Mouse (Mus musculus): ENCODE measurements around the gene Rpp25. TPM values are rescaled to one million over a fixed set of nuclear protein-coding genes. Genes with fewer than 3 reads are reported as not detected.
A peak's percentile ranks its signal among the peaks of the same experiment; 100 is the strongest.

Rpp25 gene
- polyA plus RNA-seq (2016; fragmentation: Nextera tagmentation; extraction: Ambion mirVana), result 7.3 and 7.6 TPM in 2 replicates

GRCm38 (mm10) chr9:57503622-57504380, at the start of gene Rpp25:
Gene Rpp25, plus strand, starts transcription at chr9:57504026.
- under 1% methylated on average over 46 of the region's 46 CpGs for WGBS
- peak within 1 kb of the TSS; percentile 35 for H3K4me3 ChIP-seq
- ATAC-seq (ENCODE audit: low FRiP score), result peak; percentile 33
- no peaks in the 10 kb centered on the region for H3K36me3 ChIP-seq
- H3K4me2 ChIP-seq (replicated peaks), result peak within 1 kb of the TSS; percentile 82
- H3K4me1 ChIP-seq, result peaks cover 60% of the 10 kb centered on the region
- 0 out of 2 replicates have a peak within 1 kb of the TSS, but pooled peaks have one; percentile 17 for H3K27ac ChIP-seq
- no peaks in the 10 kb centered on the region for H3K9me3 ChIP-seq (replicated peaks)
- H3K27me3 ChIP-seq, result peaks cover 76% of the 10 kb centered on the region
- H3K9ac ChIP-seq, result peak within 1 kb of the TSS; percentile 44

GRCm38 (mm10) chr9:57459707-57460106, 44.1 kb upstream of the Rpp25 start:
- H3K9ac ChIP-seq, result no peak overlapping the region
- no peaks in the 10 kb centered on the region for H3K4me1 ChIP-seq
- H3K9me3 ChIP-seq (replicated peaks), result no peaks in the 10 kb centered on the region
- H3K27me3 ChIP-seq, result no peaks in the 10 kb centered on the region
- WGBS, result 96% methylated on average over 2 of the region's 2 CpGs
- H3K36me3 ChIP-seq, result peaks cover 10% of the 10 kb centered on the region
- H3K4me2 ChIP-seq (replicated peaks), result no peak overlapping the region
- no peak for ATAC-seq (ENCODE audit: low FRiP score)
- no peak overlapping the region for H3K4me3 ChIP-seq
- H3K27ac ChIP-seq, result no peak overlapping the region

DNA sequence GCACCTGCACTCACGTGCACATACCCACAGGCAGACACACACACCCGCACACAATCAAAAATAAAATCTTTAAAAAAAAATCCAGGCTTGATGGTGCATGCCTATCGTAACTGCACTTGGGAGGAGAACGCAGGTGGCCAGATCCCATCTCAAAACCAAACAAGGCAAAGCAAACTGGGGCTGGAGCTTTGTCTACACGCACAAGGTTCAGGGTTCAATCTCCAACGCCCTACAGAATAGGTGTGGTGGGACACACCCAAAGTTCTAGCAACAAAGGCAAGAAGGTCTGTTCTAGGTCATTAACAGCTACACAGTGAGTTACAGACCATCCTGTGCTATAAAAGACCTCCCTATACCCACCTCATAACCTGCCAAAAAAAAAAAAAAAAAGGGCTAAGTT, 41.0 kb upstream of the Rpp25 start:
- no peaks in the 10 kb centered on the region for H3K9me3 ChIP-seq (replicated peaks)
- no peak overlapping the region for H3K9ac ChIP-seq
- no peak overlapping the region for H3K27ac ChIP-seq
- peaks cover 10% of the 10 kb centered on the region for H3K36me3 ChIP-seq
- H3K4me2 ChIP-seq (replicated peaks), result no peak overlapping the region
- WGBS, result 90% methylated on average over 6 of the region's 6 CpGs
- no peak for ATAC-seq (ENCODE audit: low FRiP score)
- H3K4me3 ChIP-seq, result no peak overlapping the region
- H3K27me3 ChIP-seq, result no peaks in the 10 kb centered on the region
- H3K4me1 ChIP-seq, result peaks cover 16% of the 10 kb centered on the region

- Histone ChIP-seq H3K4me3 (no peak overlapping the region), H3K9me3 (replicated peaks) (no peaks in the 10 kb centered on the region), H3K9ac (no peak overlapping the region), H3K4me2 (replicated peaks) (peak overlapping the region; percentile 63), H3K27me3 (0 out of 2 replicates have a peak, but pooled peaks cover 3% of the 10 kb centered on the region), H3K36me3 (peaks cover 10% of the 10 kb centered on the region), H3K27ac (no peak overlapping the region), H3K4me1 (peaks cover 24% of the 10 kb centered on the region)
- no peak for ATAC-seq (ENCODE audit: low FRiP score)
- 73% methylated on average over 3 of the region's 3 CpGs for WGBS
Observed at GRCm38 (mm10) chr9:57466101-57466500, 37.7 kb upstream of the Rpp25 start.

GRCm38 (mm10) chr9:57467271-57467771, 36.5 kb upstream of the Rpp25 start:
- Histone ChIP-seq H3K36me3 (peaks cover 6% of the 10 kb centered on the region; the same call in 1 of the 2 replicates), H3K4me3 (peak overlapping the region; percentile 74), H3K4me2 (replicated peaks) (peak overlapping the region; percentile 63), H3K9ac (peak overlapping the region; percentile 84), H3K4me1 (peaks cover 24% of the 10 kb centered on the region), H3K27ac (peak overlapping the region; percentile 83), H3K27me3 (0 out of 2 replicates have a peak, but pooled peaks cover 3% of the 10 kb centered on the region), H3K9me3 (replicated peaks) (no peaks in the 10 kb centered on the region)
- peak; percentile 73 for ATAC-seq (ENCODE audit: low FRiP score)
- WGBS, result 1% methylated on average over 18 of the region's 18 CpGs

DNA sequence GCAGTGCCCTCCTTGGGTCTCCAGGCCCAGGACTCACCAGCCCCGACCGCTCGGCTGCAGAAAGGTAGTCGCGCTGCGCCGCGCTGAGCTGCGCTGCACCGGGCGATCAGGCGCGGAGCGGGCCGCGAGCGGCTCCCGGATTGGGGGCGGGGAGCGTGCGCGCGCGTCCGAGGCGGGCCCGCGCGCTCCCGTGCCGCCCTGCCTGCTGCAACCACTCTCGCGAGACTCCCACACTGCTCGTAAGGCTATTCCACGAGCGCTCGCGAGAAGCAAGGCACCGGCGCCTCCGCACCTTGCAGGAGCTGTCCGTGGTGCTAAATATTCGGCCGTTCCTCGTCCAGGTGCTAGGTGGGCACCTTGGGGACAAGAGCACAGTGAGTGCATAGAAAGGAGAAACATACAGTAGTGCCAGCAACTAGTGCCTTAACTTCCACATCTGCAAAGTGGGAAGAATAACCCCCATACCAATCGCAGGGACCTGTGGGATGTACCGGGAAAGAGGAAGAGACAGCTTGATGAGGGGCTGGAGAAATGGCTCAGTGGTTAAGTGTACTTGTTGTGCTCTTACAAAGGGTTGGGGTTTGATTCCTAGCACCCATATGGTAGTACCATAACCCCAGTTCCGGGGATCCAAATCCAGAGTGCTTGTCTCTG, 35.8 kb upstream of the Rpp25 start, which contains the start of gene Scamp5:
Gene Scamp5 (minus strand): TSS at position 165 of the 654 bp plus-strand sequence.
- Histone ChIP-seq H3K4me3 (peak within 1 kb of the TSS; percentile 74), H3K36me3 (peaks cover 5% of the 10 kb centered on the region; the same call in 1 of the 2 replicates), H3K27me3 (0 out of 2 replicates have a peak, but pooled peaks cover 3% of the 10 kb centered on the region), H3K4me1 (peaks cover 24% of the 10 kb centered on the region), H3K9me3 (replicated peaks) (no peaks in the 10 kb centered on the region), H3K4me2 (replicated peaks) (peak within 1 kb of the TSS; percentile 63), H3K27ac (peak within 1 kb of the TSS; percentile 83), H3K9ac (peak within 1 kb of the TSS; percentile 84)
- 1% methylated on average over 47 of the region's 48 CpGs for WGBS
- peak; percentile 95 for ATAC-seq (ENCODE audit: low FRiP score)

DNA sequence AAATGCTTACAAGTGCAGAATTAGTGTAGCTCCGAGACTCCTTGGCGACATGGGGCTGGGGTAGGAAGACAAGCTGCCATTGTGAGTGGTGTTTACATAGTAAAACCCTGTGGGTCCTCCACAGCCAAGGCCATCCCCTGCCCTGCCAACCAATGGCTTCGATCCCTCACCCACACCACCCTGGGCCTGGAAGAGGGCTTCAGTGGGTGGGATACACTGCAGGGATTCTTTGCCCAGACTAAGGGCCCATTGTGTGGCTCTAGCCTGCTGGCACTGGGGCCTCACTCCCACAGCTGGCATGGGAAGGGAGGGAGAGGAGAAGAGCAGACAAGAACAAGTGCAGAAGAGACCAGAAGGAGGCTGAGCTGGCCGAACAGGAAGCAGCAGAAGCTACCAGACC, 34.9 kb upstream of the Rpp25 start:
- Histone ChIP-seq H3K27ac (no peak overlapping the region), H3K36me3 (no peaks in the 10 kb centered on the region), H3K9me3 (replicated peaks) (no peaks in the 10 kb centered on the region), H3K4me2 (replicated peaks) (no peak overlapping the region), H3K4me3 (no peak overlapping the region), H3K9ac (no peak overlapping the region), H3K4me1 (peaks cover 24% of the 10 kb centered on the region), H3K27me3 (0 out of 2 replicates have a peak, but pooled peaks cover 3% of the 10 kb centered on the region)
- WGBS, result 72% methylated on average over 4 of the region's 4 CpGs
- no peak for ATAC-seq (ENCODE audit: low FRiP score)

GRCm38 (mm10) chr9:57485774-57486173, 18.1 kb upstream of the Rpp25 start:
- no peaks in the 10 kb centered on the region for H3K36me3 ChIP-seq
- 0 out of 2 replicates have a peak, but pooled peaks have one; percentile 54 for ATAC-seq (ENCODE audit: low FRiP score)
- WGBS, result 17% methylated on average over 7 of the region's 7 CpGs
- no peaks in the 10 kb centered on the region for H3K4me1 ChIP-seq
- no peak overlapping the region for H3K4me3 ChIP-seq
- H3K9me3 ChIP-seq (replicated peaks), result no peaks in the 10 kb centered on the region
- H3K27me3 ChIP-seq, result peaks cover 7% of the 10 kb centered on the region
- no peak overlapping the region for H3K4me2 ChIP-seq (replicated peaks)
- H3K9ac ChIP-seq, result no peak overlapping the region
- H3K27ac ChIP-seq, result no peak overlapping the region

- peaks cover 7% of the 10 kb centered on the region for H3K27me3 ChIP-seq
- H3K4me3 ChIP-seq, result no peak overlapping the region
- no peaks in the 10 kb centered on the region for H3K4me1 ChIP-seq
- no peak overlapping the region for H3K4me2 ChIP-seq (replicated peaks)
- 75% methylated on average over 7 of the region's 7 CpGs for WGBS
- no peak overlapping the region for H3K9ac ChIP-seq
- ATAC-seq (ENCODE audit: low FRiP score), result no peak
- no peaks in the 10 kb centered on the region for H3K9me3 ChIP-seq (replicated peaks)
- no peak overlapping the region for H3K27ac ChIP-seq
- H3K36me3 ChIP-seq, result no peaks in the 10 kb centered on the region
Observed at GRCm38 (mm10) chr9:57487807-57488206, 16.0 kb upstream of the Rpp25 start.

- Histone ChIP-seq H3K4me3 (no peak overlapping the region), H3K9me3 (replicated peaks) (no peaks in the 10 kb centered on the region), H3K36me3 (no peaks in the 10 kb centered on the region), H3K27me3 (0 out of 2 replicates have a peak, but pooled peaks cover 3% of the 10 kb centered on the region), H3K4me2 (replicated peaks) (no peak overlapping the region), H3K27ac (no peak overlapping the region), H3K9ac (no peak overlapping the region), H3K4me1 (peaks cover under 1% of the 10 kb centered on the region; the same call in 1 of the 2 replicates)
- no peak for ATAC-seq (ENCODE audit: low FRiP score)
- WGBS, result 94% methylated on average over 2 of the region's 2 CpGs
Observed at GRCm38 (mm10) chr9:57493532-57493931, 10.3 kb upstream of the Rpp25 start.

DNA sequence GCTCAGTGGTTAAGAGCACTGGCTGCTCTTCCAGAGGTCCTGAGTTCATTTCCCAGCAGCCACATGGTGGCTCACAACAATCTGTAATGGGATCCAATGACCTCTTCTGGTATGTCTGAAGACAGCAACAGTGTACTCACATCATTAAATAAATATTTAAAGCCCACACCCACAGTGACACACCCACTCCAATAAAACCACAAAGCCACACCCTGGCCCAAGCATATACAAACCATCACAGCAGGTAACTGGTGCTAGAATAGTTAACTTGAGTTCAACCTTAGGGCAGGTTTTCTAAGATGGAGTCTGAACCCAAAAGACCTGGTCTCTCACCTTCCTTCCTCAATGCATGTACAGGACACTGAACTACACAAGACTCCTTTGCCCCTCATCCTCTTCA, 8.9 kb upstream of the Rpp25 start:
- Histone ChIP-seq H3K4me2 (replicated peaks) (no peak overlapping the region), H3K4me1 (peaks cover 6% of the 10 kb centered on the region), H3K27me3 (peaks cover 9% of the 10 kb centered on the region), H3K9me3 (replicated peaks) (no peaks in the 10 kb centered on the region), H3K4me3 (no peak overlapping the region), H3K9ac (no peak overlapping the region), H3K27ac (no peak overlapping the region), H3K36me3 (no peaks in the 10 kb centered on the region)
- ATAC-seq (ENCODE audit: low FRiP score), result no peak

GRCm38 (mm10) chr9:57497236-57497635, 6.6 kb upstream of the Rpp25 start:
- Histone ChIP-seq H3K4me2 (replicated peaks) (no peak overlapping the region), H3K27ac (no peak overlapping the region), H3K9ac (no peak overlapping the region), H3K4me3 (no peak overlapping the region), H3K4me1 (peaks cover 25% of the 10 kb centered on the region), H3K9me3 (replicated peaks) (no peaks in the 10 kb centered on the region), H3K36me3 (no peaks in the 10 kb centered on the region), H3K27me3 (peaks cover 31% of the 10 kb centered on the region)
- 75% methylated on average over 5 of the region's 5 CpGs for WGBS
- no peak for ATAC-seq (ENCODE audit: low FRiP score)

All from hindbrain, embryonic 12.5 days (tissue).